Mouse (Mus musculus): ENCODE measurements around the gene Ermp1. TPM values are rescaled to one million over a fixed set of nuclear protein-coding genes. Genes with fewer than 3 reads are reported as not detected.
"Not testable (repeated sequence)": the region's sequence is repeated elsewhere in the genome, so short reads cannot be mapped to it uniquely, and the experiment has no call there.

Ermp1 gene
- polyA plus RNA-seq, 1 experiment from 2014 or later: 8.4 TPM

- no peak for TF ChIP-seq CTCF (IDR thresholded peaks at IDR 0.05; ENCODE audit: low read depth)
- no peaks in the 10 kb centered on the region for H3K27me3 ChIP-seq (ENCODE audit: insufficient read depth, low read length)
- no peaks in the 10 kb centered on the region for H3K4me1 ChIP-seq (ENCODE audit: insufficient read depth)
- H3K4me3 ChIP-seq (ENCODE audit: low read depth, low read length): no peak overlapping the region
- ATAC-seq (ENCODE audit: insufficient read depth) (no peak), DNase-seq (no peak)
- no peak overlapping the region for H3K4me2 ChIP-seq
- no peaks in the 10 kb centered on the region for H3K9me3 ChIP-seq (ENCODE audit: low read depth, low read length)
- WGBS: 79% methylated on average over 14 of the region's 14 CpGs
- peaks cover 55% of the 10 kb centered on the region for H3K36me3 ChIP-seq (ENCODE audit: insufficient read depth)
- no peak overlapping the region for H3K27ac ChIP-seq (ENCODE audit: low read depth)
- H3K9ac ChIP-seq: no peak overlapping the region
Measured at GRCm38 (mm10) chr19:29603548-29604353, 44.5 kb downstream of the Ermp1 start.

- no peaks in the 10 kb centered on the region for H3K4me1 ChIP-seq (ENCODE audit: insufficient read depth)
- peaks cover 79% of the 10 kb centered on the region for H3K36me3 ChIP-seq (ENCODE audit: insufficient read depth)
- H3K9ac ChIP-seq: no peak overlapping the region
Measured at GRCm38 (mm10) chr19:29598981-29599380, 49.2 kb downstream of the Ermp1 start.

GRCm38 (mm10) chr19:29596985-29597384 lies 51.2 kb downstream of the Ermp1 start:
- 97% methylated on average over 2 of the region's 2 CpGs for WGBS
- Histone ChIP-seq H3K9me3 (ENCODE audit: low read depth, low read length) (no peaks in the 10 kb centered on the region), H3K4me1 (ENCODE audit: insufficient read depth) (no peaks in the 10 kb centered on the region), H3K36me3 (ENCODE audit: insufficient read depth) (peaks cover 61% of the 10 kb centered on the region), H3K9ac (no peak overlapping the region), H3K27ac (ENCODE audit: low read depth) (no peak overlapping the region), H3K4me2 (no peak overlapping the region), H3K27me3 (ENCODE audit: insufficient read depth, low read length) (no peaks in the 10 kb centered on the region), H3K4me3 (ENCODE audit: low read depth, low read length) (no peak overlapping the region)
- ATAC-seq (ENCODE audit: insufficient read depth) (no peak), DNase-seq (no peak)
- no peak for TF ChIP-seq CTCF (IDR thresholded peaks at IDR 0.05; ENCODE audit: low read depth)

More at GRCm38 (mm10) chr19:29598981-29599380, 49.2 kb downstream of the Ermp1 start:
- no peak for DNase-seq
- no peaks in the 10 kb centered on the region for H3K9me3 ChIP-seq (ENCODE audit: low read depth, low read length)
- ATAC-seq (ENCODE audit: insufficient read depth): no peak
- no peaks in the 10 kb centered on the region for H3K27me3 ChIP-seq (ENCODE audit: insufficient read depth, low read length)
- no peak for TF ChIP-seq CTCF (IDR thresholded peaks at IDR 0.05; ENCODE audit: low read depth)
- H3K27ac ChIP-seq (ENCODE audit: low read depth): no peak overlapping the region
- H3K4me2 ChIP-seq: no peak overlapping the region
- 91% methylated on average over 5 of the region's 5 CpGs for WGBS
- no peak overlapping the region for H3K4me3 ChIP-seq (ENCODE audit: low read depth, low read length)

- H3K4me1 ChIP-seq (ENCODE audit: insufficient read depth): no peaks in the 10 kb centered on the region
- 92% methylated on average over 3 of the region's 3 CpGs for WGBS
- H3K4me3 ChIP-seq (ENCODE audit: low read depth, low read length): no peak overlapping the region
- no peaks in the 10 kb centered on the region for H3K9me3 ChIP-seq (ENCODE audit: low read depth, low read length)
- H3K27me3 ChIP-seq (ENCODE audit: insufficient read depth, low read length): no peaks in the 10 kb centered on the region
- no peak for ATAC-seq (ENCODE audit: insufficient read depth)
- H3K9ac ChIP-seq: no peak overlapping the region
- TF ChIP-seq CTCF (IDR thresholded peaks at IDR 0.05; ENCODE audit: low read depth): no peak
- peaks cover 59% of the 10 kb centered on the region for H3K36me3 ChIP-seq (ENCODE audit: insufficient read depth)
- H3K4me2 ChIP-seq: no peak overlapping the region
- DNase-seq: no peak
- no peak overlapping the region for H3K27ac ChIP-seq (ENCODE audit: low read depth)
Measured at GRCm38 (mm10) chr19:29596276-29596675, 51.9 kb downstream of the Ermp1 start.

GRCm38 (mm10) chr19:29593783-29594182 lies 54.4 kb downstream of the Ermp1 start:
- not testable (repeated sequence) for DNase-seq; H3K9me3 ChIP-seq (ENCODE audit: low read depth, low read length); H3K27me3 ChIP-seq (ENCODE audit: insufficient read depth, low read length); H3K4me1 ChIP-seq (ENCODE audit: insufficient read depth); H3K4me3 ChIP-seq (ENCODE audit: low read depth, low read length); ATAC-seq (ENCODE audit: insufficient read depth); H3K4me2 ChIP-seq; H3K9ac ChIP-seq; H3K27ac ChIP-seq (ENCODE audit: low read depth)
- 84% methylated on average over 3 of the region's 3 CpGs for WGBS
- peaks cover 45% of the 10 kb centered on the region for H3K36me3 ChIP-seq (ENCODE audit: insufficient read depth)

- Histone ChIP-seq H3K4me2 (no peak overlapping the region), H3K36me3 (ENCODE audit: insufficient read depth) (peaks cover 33% of the 10 kb centered on the region), H3K4me1 (ENCODE audit: insufficient read depth) (no peaks in the 10 kb centered on the region), H3K27ac (ENCODE audit: low read depth) (no peak overlapping the region), H3K27me3 (ENCODE audit: insufficient read depth, low read length) (no peaks in the 10 kb centered on the region), H3K4me3 (ENCODE audit: low read depth, low read length) (no peak overlapping the region), H3K9ac (no peak overlapping the region), H3K9me3 (ENCODE audit: low read depth, low read length) (no peaks in the 10 kb centered on the region)
- DNase-seq: no peak
- no peak for TF ChIP-seq CTCF (IDR thresholded peaks at IDR 0.05; ENCODE audit: low read depth)
- 78% methylated on average over 6 of the region's 6 CpGs for WGBS
- no peak for ATAC-seq (ENCODE audit: insufficient read depth)
Measured at GRCm38 (mm10) chr19:29583734-29584133, 64.5 kb downstream of the Ermp1 start.

GRCm38 (mm10) chr19:29582439-29582838 lies 65.8 kb downstream of the Ermp1 start:
- Histone ChIP-seq H3K9ac (no peak overlapping the region), H3K9me3 (ENCODE audit: low read depth, low read length) (no peaks in the 10 kb centered on the region), H3K27ac (ENCODE audit: low read depth) (no peak overlapping the region), H3K4me2 (no peak overlapping the region), H3K4me1 (ENCODE audit: insufficient read depth) (no peaks in the 10 kb centered on the region), H3K27me3 (ENCODE audit: insufficient read depth, low read length) (no peaks in the 10 kb centered on the region), H3K36me3 (ENCODE audit: insufficient read depth) (peaks cover 33% of the 10 kb centered on the region), H3K4me3 (ENCODE audit: low read depth, low read length) (no peak overlapping the region)
- WGBS: 87% methylated on average over 2 of the region's 2 CpGs
- no peak for TF ChIP-seq CTCF (IDR thresholded peaks at IDR 0.05; ENCODE audit: low read depth)
- DNase-seq: no peak
- ATAC-seq (ENCODE audit: insufficient read depth): no peak
